Mouse (Mus musculus): Measurements from ENCODE around the gene Tspan6. TPM values are rescaled to one million over a fixed set of nuclear protein-coding genes. Genes with fewer than 3 reads are reported as not detected.

Gene Tspan6
- polyA plus RNA-seq, 1 experiment from 2014 or later, result 193 TPM

Other genes with a start within 250 kb of the Tspan6 start
- 2.5 and 2.8 TPM in 2 replicates for gene Pcdh19, start 209.4 kb downstream of the Tspan6 start, polyA plus RNA-seq (2014; fragmentation: Nextera tagmentation; extraction: Ambion mirVana)
- gene Tnmd, start 47.4 kb downstream of the Tspan6 start, polyA plus RNA-seq (2014; fragmentation: Nextera tagmentation; extraction: Ambion mirVana), result 0.14 and 0.21 TPM in 2 replicates
- gene Srpx2, start 10.0 kb upstream of the Tspan6 start, polyA plus RNA-seq (2014; fragmentation: Nextera tagmentation; extraction: Ambion mirVana), result 0.19 and 0.26 TPM in 2 replicates
- 2.2 and 2.6 TPM in 2 replicates for gene Sytl4, start 83.4 kb upstream of the Tspan6 start, polyA plus RNA-seq (2014; fragmentation: Nextera tagmentation; extraction: Ambion mirVana)
- gene Cstf2, start 160.8 kb upstream of the Tspan6 start, polyA plus RNA-seq (2014; fragmentation: Nextera tagmentation; extraction: Ambion mirVana), result 64.3 and 64.5 TPM in 2 replicates

All from limb, embryonic 11.5 days (tissue).